15 mouse cellular contexts compared by ENCODE assay signal in genomic region chr11:109125451-109125850, GRCm38 (mm10). TPM values are rescaled to one million over a fixed set of nuclear protein-coding genes. Genes with fewer than 3 reads are reported as not detected.
DNase-seq lines count a peak whose midpoint lies in the region; ATAC-seq lines count a peak whose summit lies in the region.
"Had no signal": no experiment of that assay in that cellular context is flagged by ENCODE, and none has a peak within 500 bp of the region (broad histone marks: within the 10 kb centered on the region; RNA-seq: fewer than 3 reads in every experiment).

No protein-coding gene starts in this region.

- DNase-seq in layer of hippocampus, adult 9-11 months: peak; percentile 3
- no peak for DNase-seq in layer of hippocampus, postnatal 25 days (ENCODE audit: extremely low spot score in 1 of 2, low spot score in 1 of 2)
- peak; percentile 72 for DNase-seq in Muller cell, postnatal 12 days (ENCODE audit: inconsistent ontology term)
- peak; percentile 25 to 30 for DNase-seq in adrenal gland, adult 18-20 months (ENCODE audit: low spot score in 2 of 2)
- DNase-seq in heart, postnatal 25 days (ENCODE audit: low spot score): peak; percentile 16
- no peak for DNase-seq in kidney, adult 18-20 months
- DNase-seq: kidney, postnatal 4 days had no signal

- no peaks in the 10 kb centered on the region for H3K27me3 ChIP-seq in intestine, embryonic 15.5 days (replicated peaks)
- H3K27me3 ChIP-seq: embryonic facial prominence, embryonic 15.5 days had no signal

- H3K4me2 ChIP-seq in intestine, embryonic 15.5 days (replicated peaks): no peak overlapping the region
- H3K4me2 ChIP-seq: embryonic facial prominence, embryonic 15.5 days had no signal

- H3K4me3 ChIP-seq in intestine, embryonic 15.5 days (replicated peaks): no peak overlapping the region
- H3K4me3 ChIP-seq: embryonic facial prominence, embryonic 15.5 days; myocyte had no signal

- 80% methylated on average over 5 of the region's 5 CpGs for WGBS in intestine, embryonic 15.5 days

- no peak overlapping the region for H3K27ac ChIP-seq in intestine, embryonic 15.5 days

- no peaks in the 10 kb centered on the region for H3K36me3 ChIP-seq in intestine, embryonic 15.5 days
- H3K36me3 ChIP-seq: embryonic facial prominence, embryonic 15.5 days had no signal

- no peaks in the 10 kb centered on the region for H3K9me3 ChIP-seq in intestine, embryonic 15.5 days
- H3K9me3 ChIP-seq: embryonic facial prominence, embryonic 15.5 days had no signal

- ATAC-seq in intestine, embryonic 15.5 days: no peak
- ATAC-seq: hindbrain, embryonic 16.5 days had no signal

- H3K9ac ChIP-seq in intestine, embryonic 15.5 days: no peak overlapping the region
- H3K9ac ChIP-seq: embryonic facial prominence, embryonic 15.5 days had no signal

- H3K4me1 ChIP-seq in intestine, embryonic 15.5 days (replicated peaks): no peaks in the 10 kb centered on the region

- intact Hi-C loops in heart, postnatal 25 days (cut with DNase I): no loop called here

RNA-seq across cellular contexts. Expression of gene E030025P04Rik, which starts 18.7 kb away (rescaled TPM):
- not detected for total RNA-seq in layer of hippocampus, postnatal 25 days (2021)
- not detected for total RNA-seq in adrenal gland, adult 18-20 months (2021)
- total RNA-seq in heart, postnatal 25 days (2021): not detected
- polyA plus RNA-seq in intestine, embryonic 15.5 days (2015; fragmentation: Nextera tagmentation; extraction: Ambion mirVana): not detected in 2 replicates
- total RNA-seq: gastrocnemius, adult 8-10 months; megakaryocyte progenitor cell, adult 5-6 weeks had no signal
- polyA plus RNA-seq: embryonic facial prominence, embryonic 15.5 days; hindbrain, embryonic 16.5 days; limb, embryonic 14.5 days; myocyte; small intestine, adult 2 months had no signal

Comparison
In these comparisons a context has a peak if more than half of its experiments do, and no peak if none do; other contexts are left out.
1. DNase-seq: peak in layer of hippocampus, adult 9-11 months (single experiment), Muller cell, postnatal 12 days (single experiment), adrenal gland, adult 18-20 months (2 of 2) and heart, postnatal 25 days (single experiment); none in layer of hippocampus, postnatal 25 days (0 of 2) and kidney, adult 18-20 months (single experiment).